Mouse (Mus musculus): ENCODE data around the gene Kpna6.
"Not testable (repeated sequence)": the region's sequence is repeated elsewhere in the genome, so short reads cannot be mapped to it uniquely, and the experiment has no call there.

Kpna6 gene

DNA sequence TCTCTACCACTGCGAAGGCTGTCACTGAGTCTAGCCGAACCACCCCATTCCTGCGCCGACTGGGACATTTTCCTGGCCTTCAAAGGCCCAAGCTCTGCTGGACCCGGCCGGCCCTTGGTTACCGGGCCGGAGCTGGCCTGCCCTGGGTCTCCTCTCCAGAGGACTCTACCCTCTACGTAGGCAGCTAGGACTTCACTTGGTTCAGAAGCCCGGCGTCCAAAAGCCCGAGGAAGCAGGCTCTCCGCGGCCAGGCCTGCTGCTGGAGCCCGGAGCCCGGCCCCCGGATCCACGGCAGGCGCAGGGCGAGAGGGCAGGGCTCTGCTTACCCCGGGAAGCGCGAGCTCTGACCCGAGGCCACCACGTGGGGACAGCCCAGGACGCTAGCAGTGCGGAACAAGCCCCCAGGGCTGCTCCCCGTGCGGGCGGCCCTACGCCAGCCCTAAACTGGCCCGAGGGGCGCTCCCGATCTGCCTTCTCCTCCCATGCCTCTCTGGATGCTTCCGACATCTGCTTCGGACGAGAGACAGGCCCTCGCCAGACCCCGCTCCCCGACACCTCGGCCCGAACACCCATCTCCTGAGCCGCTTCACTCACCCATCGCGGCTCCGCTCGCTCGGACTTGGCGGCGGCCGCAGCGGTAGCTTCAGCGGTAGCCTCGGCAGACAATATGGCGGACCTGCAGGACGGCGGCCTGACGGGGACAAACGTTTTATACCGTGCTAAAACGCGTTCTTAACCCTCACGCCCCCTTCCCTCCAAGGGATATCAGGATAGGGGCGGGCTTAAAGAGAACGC, at the start of gene Kpna6:
Gene Kpna6 (minus strand): TSS at position 685 of the 795 bp plus-strand sequence.
- peak; percentile 84 for DNase-seq

DNA sequence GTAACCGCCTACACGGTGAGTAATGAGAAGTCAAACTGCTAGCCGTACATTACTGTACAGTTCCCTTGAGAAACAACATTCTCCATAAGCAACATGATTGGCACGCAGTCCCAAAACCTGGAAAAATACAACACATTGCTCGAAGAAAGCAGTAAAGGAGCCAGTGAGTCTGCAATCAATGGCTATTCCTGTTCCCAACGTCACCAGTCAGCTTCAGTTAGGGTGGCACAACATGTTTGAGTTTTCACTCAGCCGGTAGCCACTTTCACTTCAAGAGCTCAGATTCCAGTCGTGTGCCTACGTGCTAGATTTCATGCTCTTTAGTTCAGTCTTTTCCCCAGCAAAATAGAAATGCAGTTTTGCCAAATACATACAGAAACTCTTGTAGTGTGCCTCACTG, 43.7 kb upstream of the Kpna6 start:
- no peak for DNase-seq

DNA sequence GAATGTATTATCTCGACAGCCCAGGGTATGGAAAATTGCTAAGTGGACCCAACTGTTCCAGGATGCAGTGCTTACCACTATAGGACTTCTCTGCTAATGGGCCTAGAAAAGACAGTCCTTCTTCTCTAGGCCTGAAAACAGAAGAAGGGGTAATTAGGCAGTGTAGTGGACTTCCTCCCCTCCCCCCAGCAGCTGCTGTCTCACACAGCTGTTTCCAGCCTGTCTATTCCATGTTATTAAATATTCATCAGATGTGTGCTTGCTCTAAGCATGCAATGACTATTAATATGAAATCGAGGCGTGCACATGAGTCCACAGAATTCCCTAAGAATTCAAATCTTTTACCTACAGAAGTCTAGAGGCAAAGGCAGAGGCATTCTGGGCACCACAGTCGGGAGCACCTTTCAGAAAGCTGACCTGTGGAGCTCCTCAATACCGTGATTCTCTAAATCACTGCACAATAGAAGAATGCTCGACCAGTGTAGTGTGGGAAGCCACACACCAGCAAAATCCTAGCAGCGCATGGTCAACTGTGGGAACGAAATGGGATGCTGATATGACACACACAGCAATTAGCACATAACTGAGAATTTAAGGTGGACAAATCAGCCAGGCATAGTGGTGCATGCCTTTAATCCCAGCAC, 37.0 kb upstream of the Kpna6 start:
- no peak for DNase-seq

DNA sequence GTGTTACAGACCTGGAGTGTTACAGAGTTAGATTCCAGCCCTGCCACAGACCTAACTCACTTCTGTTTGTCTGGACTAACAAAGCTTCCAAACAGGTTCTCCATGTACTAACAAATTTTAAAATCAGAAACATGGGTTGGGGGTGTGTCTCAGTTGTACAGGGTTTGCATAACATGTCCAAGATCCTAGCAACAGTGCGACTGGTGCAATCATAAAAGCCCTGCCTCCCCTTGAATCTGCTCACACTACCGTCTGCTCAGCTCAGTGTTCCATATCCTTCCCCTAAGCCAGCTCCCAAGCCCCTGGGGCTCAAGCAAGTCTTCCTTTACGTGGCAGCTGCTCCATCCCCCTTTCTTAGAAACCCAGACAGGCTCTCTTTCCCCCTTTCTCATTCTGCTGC, 34.2 kb upstream of the Kpna6 start:
- no peak for DNase-seq

DNA sequence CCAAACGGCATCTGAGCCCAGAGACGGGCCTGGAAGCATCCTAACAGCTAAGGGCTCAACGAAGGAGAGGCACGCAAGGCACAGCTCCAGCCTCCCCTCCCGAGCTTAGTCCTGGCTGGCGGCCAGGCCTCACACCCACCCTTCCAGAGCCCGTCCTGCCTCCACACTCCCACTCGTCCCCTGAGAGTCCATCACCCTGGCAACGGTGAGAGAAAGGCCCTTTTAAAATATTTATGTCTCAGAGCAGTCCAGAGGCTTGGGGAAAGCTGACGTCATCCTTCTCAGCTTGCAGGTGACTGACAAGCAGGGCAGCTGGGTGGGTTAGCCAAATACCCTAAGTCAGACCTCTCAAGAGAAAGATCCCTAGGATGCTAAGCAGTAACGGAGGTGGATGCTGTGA, 29.9 kb upstream of the Kpna6 start:
- no peak for DNase-seq

DNA sequence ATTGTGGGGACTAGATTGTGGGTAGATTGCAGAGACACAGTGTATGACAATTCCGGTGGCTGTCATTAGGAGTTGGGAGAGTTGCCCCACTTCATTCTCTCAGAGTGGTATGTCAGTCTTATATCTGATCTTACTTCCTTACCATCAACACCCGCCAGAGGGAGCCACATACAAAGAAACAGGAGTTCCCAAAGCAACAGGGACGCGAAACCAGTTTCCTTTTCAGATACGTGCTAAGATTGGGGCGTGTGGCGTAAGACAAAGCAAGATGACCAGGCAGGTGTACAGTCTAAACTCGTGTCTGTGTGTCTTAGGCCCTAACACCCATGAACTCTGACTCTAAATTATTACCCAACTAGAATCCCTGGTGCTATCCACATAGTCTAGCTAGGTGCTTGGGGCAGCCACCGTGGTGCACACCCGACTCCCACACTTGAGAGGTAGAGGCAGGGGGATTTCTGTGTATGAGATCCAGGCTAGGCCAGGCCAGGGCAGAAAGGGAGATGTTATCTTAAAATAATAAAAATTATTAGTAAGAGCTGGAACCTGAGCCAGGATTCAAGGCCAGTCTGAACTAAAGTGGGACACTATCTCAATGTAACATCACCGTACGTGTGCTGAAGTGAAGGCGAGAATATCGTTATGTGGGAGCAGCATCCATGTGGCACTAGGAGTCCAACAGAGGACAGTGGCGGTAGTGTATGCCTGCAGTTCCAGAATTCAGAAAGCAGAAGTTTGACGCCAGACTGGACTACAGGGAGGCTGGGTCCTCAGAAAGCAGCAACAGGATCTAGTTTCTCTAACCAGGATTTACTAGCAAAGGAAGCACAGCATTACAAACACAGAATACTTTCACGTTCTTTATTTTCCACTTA, 29.2 kb upstream of the Kpna6 start:
- peak; percentile 91 for DNase-seq

DNA sequence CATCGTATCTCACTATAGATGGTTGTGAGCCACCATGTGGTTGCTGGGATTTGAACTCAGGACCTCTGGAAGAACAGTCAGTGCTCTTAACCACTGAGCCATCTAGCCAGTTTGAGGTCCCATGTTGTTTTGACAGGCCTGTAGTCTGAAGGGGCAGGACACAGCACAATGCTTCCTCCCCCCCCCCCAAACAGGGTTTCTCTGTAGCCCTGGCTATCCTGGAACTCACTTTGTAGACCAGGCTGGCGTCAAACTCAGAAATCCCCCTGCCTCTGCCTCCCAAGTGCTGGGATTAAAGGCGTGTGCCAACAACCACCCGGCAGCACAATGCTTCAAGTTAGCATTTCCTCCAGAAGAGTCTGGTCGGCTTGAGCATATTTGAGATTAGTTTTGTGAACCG, 28.1 kb upstream of the Kpna6 start:
- DNase-seq: not testable (repeated sequence)

DNA sequence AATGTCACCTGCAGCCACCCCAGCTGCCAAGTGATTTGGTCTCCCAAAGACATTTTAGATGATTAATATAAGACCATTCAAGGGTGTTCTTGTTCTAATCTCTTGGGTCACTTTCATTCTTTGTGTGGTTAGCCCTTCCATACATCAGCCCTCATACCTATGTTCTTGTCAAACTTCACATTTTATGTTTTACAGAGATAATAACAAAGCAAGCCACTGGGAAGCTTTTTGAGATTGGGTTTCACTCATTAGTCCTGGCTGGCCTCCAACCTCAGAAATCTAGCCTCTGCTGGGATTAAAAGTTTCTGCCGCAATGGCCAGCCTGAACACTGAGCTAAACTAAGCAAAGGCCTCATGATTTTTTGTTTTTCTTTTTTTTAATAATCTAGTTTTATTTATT, 27.6 kb upstream of the Kpna6 start:
- no peak for DNase-seq

DNA sequence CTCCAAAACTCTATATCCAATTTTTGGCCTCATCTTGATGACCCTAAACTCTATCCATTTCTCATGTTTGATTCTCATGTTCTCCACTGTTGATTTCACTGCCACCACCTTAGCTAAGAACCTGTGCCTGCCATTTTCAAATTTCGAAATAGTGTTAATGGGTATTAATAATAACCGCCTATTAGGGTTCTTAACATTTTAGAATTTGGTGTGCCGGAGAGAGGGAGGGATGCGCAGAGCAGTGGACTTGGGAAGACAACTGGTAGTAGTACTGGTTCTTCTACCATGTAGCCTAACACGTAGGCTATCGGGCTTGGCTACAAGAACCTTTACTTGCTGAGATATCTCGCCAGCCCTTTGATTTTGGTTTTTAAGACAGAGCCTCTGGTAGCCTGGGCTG, 24.6 kb upstream of the Kpna6 start:
- DNase-seq: no peak

DNA sequence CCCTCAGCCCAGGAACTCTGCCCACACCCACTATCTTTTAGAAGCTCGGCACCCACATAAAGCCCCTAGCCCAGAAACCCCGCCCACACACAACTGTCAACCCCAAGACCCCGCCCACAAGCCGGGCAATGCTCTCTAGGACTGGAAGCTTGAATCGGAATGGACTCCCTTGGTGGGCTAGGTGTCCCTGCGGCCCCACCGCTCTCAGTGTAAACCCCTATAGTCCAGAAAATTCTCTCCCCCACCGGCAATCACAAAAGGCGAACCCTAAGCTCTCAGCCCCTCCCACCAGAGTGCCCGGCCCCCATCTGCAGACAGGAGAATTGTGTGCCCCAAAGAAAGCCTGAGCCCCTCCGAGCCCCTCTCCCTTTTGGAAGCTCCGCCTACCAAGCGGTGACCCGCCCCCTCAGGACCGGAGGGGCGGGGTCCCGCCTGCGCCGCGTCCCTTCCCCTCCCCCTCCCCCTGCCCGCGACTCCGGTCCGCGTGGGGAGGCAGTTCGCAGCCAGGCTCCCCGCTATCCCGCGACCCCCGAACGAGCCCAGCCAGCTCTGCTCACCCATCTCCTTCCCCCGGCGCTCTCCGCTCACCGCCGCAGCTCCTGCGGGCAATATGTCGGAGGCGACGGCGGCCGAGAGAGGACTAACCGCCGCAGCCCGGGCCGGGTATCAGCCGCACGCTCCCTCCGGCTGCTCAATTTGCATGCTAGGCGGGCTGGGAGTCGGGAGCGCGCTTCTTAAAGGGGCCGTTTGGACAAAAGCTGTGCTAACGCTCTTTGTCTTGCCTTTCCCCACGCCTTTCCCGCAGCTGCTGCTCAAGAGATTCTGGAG, 23.8 kb upstream of the Kpna6 start, which contains the start of gene Tmem39b:
Gene Tmem39b (minus strand): TSS at position 681 of the 828 bp plus-strand sequence.
- DNase-seq: peak; percentile 89

DNA sequence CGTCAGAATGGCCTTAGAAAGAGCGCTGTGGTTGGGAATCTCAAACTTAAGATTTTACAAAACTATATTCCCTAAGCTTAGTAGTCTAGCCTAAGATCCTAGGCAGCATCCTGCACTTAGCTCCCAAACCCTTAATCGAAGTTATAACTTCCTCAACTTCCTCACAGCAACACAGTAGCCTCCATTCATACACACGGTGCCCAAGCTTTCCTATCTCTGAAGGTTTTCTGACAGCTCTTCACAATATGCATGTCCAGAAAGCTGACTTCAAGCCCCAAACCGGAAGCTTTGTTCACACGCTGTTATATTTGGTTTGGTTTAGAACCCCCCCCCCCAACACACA, 23.2 kb upstream of the Kpna6 start:
- DNase-seq: no peak

DNA sequence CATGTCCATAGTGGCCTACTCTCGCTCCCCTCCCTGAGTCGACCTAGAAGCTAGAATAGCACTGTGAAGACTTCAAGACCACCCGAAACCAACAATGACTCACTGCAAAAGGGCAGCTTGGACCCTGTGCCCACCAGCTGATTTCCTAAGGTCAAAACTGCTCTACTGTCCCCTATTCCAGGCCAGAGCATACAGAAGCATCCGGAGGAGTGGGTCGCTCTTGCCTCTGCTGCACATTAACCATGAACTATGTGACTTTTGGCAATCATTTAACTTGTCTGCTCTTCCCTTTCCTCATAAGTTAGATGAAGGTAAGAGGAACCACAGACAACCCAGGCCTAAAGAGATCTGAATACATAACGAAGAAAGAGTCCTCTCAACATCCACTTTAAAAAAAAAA, 12.0 kb upstream of the Kpna6 start:
- no peak for DNase-seq

DNA sequence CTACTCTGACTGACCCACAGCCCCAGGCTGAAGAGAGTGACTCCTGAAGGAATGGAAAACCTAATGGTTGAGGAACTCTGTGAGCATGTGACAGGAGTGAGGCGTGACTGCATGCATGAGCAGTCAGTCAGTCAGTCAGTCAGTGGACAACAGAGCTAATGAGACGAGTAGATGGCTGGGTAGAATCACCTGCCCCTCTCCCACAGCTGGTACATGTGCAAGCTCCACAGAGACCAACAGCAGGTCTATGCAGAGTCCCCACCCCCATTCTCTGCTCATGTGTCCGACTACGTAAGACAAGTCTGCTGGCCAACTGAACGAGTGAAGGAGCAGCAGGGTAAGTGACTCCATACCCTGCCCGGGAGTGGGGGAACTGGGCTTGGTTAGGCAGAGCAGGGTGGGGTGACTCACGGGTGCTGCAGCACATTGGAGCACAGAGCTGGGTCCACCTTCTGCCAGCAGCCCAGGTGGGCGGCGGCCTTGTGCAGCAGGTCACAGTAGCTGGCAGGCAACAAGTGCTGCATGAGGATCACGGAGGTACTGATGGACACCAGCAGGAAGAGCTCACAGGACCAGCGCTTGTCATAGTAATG, 11.4 kb upstream of the Kpna6 start:
- DNase-seq: no peak

DNA sequence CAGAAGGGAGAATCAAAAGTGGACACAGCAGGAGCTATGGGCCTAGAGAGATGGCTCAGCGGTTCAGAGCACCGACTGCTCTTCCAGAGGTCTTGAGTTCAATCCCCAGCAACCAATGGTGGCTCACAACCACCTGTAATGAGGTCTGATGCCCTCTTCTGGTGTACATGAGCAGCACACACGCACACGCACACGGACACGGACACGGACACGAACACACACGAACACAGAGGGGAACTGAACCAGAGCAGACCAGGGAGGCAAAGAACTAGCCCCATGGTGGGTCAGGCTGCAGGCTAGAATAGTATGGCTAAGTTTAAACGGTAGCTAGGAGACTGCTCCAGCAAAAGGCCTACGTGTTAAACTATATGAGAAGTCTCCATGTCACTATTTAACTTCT, 9.3 kb upstream of the Kpna6 start:
- DNase-seq: no peak

DNA sequence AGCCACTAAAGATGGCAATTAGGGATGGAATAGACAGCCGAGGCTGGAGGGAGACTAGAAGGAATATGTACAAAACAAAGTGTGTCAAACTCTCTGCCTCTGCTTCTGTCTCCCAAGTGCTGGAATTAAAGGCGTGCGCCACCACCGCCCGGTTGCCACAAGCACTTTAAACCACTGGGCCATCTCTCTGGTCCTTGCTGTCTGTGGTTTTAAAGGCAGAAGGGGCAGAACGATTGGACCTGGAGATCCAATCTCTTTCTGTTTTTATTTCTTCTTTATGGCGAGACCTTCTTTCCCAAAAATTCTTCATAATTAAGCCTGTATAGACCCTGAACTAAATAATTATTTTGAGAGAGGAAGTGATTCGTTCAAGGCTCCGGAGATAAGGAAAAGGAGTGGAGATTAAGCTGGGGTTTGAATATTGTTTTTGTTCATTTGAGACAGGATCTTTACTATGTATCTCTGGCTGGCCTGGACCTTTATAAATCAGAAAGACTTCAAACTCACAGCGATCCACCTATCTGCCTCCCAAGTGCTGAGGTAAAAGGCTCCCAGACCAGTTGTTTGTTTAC, 397 bp upstream of the Kpna6 start:
- DNase-seq: no peak

DNA sequence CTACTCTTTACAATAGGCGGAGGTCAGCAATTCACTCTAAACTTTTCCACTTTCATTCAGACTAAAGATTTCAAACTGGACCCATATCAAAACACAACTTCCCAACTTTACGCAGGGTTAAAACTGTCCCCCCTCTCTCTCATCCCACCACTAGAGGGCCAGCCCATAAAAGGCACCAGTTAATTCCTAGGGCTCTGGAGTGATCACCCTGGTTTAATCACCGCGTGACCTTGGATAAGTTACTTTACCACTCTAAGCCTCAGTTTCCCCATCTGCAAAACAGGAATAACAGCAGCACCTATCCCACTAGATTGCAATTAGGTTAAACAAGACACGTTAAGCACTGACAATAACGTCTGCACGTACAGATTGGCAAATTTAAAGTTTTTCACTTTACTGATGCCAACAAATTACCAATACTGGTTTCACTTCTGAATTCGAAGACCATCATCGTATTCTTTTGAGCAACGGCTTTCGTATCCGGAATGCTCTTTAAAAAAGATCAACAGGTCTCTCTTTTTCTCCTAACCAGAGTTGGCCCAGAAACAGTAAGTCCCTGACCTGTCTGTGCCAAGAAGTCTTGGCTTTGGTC, 980 bp downstream of the Kpna6 start:
- peak; percentile 56 for DNase-seq

DNA sequence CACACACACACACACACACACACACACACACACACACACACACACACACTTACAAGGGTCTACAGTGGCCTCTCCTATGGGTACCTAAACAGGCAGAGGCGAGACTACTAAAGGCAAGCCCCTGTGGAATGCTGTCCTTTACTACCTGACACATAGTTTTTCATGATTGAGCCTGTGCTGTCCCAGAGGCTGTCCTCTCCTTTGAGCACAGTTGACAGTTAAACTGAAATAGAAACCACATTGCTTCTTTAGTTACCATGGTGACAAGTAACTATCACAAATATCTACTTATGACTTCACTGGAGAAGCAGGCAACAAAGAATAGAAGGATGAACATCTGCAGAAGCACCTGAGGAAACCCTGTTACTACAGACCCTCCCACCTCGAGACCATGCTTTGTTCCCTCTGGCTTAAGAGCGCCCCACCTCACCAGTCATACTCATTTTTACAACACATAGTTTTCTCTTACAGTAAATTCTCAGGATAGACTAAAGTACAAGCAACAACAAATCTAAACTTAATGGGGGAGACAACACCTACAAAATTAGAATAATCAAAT, 10.2 kb downstream of the Kpna6 start:
- no peak for DNase-seq

DNA sequence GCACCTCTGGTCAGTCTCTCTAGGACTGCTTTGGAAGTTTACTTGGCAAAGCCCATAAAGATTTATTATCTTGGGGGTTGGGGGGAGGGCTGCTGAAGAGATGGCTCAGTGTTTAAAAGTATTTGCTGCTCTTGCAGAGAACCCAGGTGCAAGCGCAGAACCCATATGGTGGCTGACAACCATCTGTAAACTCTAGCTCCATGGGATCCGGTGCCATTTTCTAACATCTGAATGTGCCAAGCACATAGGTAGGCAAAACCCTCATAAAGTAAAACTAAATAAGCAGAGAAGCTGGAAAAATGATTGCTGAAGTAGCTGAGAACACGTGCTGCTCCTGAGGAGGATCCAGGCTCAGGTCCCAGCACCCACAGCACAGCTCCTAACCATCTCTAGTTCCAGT, 11.0 kb downstream of the Kpna6 start:
- no peak for DNase-seq

DNA sequence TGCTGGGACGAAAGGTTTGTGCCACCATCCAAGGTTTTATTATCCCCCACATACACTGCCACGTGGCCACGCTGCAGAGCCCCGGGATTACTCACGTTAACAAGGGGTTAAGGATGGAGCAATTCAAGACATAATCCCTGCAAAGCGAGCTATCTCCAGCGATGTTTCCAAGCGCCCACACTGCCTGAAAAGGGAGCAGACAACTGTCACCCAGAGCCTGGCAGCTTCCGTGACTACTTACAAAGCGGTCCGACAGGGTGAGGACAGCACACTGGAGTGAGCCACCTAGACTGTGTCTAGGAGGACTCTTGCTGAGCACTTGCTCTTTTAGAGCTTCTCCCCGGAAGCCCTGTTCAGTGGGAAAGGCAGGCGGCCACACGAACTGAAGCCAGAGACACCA, 17.8 kb downstream of the Kpna6 start:
- DNase-seq: no peak

DNA sequence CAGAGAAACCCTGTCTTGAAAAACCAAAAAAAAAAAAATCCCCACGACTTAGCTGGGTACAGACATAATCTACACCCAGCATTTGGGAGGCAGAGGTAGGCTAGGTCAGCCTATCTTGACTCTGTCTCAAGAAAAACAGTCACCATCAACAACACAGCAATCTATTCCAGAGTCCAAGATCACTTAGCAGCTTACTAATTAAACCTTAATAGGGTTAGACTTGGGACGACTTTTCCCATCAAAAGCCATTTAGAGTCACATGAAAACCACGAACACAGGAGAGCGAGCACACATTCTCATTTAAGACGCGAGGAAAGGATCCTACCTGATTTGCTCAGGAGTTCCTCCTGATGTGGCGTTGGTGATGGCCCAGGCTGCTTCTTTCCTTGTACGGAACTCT, 22.2 kb downstream of the Kpna6 start:
- DNase-seq: no peak

DNA sequence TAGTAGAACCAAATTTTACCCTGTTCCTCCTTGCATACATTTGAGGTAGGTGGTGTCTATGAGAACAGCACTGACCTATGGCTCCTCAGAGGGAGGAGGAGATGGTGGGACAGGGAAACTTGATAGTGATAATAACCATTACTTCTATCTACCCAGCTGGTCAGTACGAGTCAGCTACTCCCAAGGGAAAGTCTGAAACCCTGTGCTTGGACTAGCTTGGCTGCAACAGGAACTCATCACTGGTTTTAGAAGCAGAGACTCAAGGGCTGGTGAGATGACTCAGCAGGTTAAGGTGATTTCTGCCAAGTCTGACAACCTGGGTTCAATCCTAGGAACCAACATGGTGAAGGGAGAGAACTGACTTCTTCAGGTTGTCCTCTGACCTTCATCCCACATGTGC, 23.9 kb downstream of the Kpna6 start:
- no peak for DNase-seq
